Mouse (Mus musculus) midbrain, postnatal 0 days (tissue): ENCODE measurements at regions not wholly inside any gene's neighbourhood (a gene's known extent, or its start where the extent isn't known, plus 50 kb on each side); places are given as distances from the start of the nearest gene placed in this dataset.

Source experiments
- ATAC-seq: fragments of 200-750 bp; cut with Nextera tagmentation; 2 replicates; pipeline ENCODE4 v1.8.0; 2017; ENCODE audit warnings: moderate number of reproducible peaks, mild to moderate bottlenecking, moderate TSS enrichment, moderate library complexity; ENCODE audit not compliant: low FRiP score
- DNase-seq: peaks from one replicate; pipeline ENCODE4 v3.0.0-alpha.2; 2015; ENCODE audit warnings: low spot score
- H3K27ac ChIP-seq: fragments of 300-500 bp; sonication (generic); 2 replicates; pipeline ENCODE4 v1.5.1; 2014; ENCODE audit warnings: low read depth, mild to moderate bottlenecking, low read length, mixed read lengths
- H3K27me3 ChIP-seq: fragments of 300-500 bp; sonication (generic); 2 replicates; pipeline ENCODE4 v1.6.1; 2014; ENCODE audit warnings: low read length, control low read depth, mixed read lengths; ENCODE audit not compliant: insufficient read depth
- H3K36me3 ChIP-seq: fragments of 300-500 bp; sonication (generic); 2 replicates; pipeline ENCODE4 v1.6.1; 2014; ENCODE audit warnings: low read length, control low read depth, mixed read lengths; ENCODE audit not compliant: insufficient read depth
- H3K4me1 ChIP-seq: fragments of 300-500 bp; sonication (generic); 2 replicates; pipeline ENCODE4 v1.6.1; 2014; ENCODE audit warnings: mild to moderate bottlenecking, control low read depth, antibody characterized with exemption, low read length, mixed read lengths; ENCODE audit not compliant: insufficient read depth
- H3K4me2 ChIP-seq: fragments of 300-500 bp; sonication (generic); 2 replicates; pipeline ENCODE4 v1.6.1; 2014; ENCODE audit warnings: low read depth, mild to moderate bottlenecking, low read length, mixed read lengths; ENCODE audit not compliant: poor library complexity, severe bottlenecking
- H3K4me3 ChIP-seq: fragments of 300-500 bp; sonication (generic); 2 replicates; pipeline ENCODE4 v1.5.1; 2014; ENCODE audit warnings: low read depth, mild to moderate bottlenecking, low read length, moderate library complexity
- H3K9ac ChIP-seq: fragments of 300-500 bp; sonication (generic); replicated peaks from 2 replicates; pipeline ENCODE4 v1.6.1; 2014; ENCODE audit warnings: mild to moderate bottlenecking, low read length, moderate library complexity, mixed read lengths; ENCODE audit not compliant: poor library complexity, severe bottlenecking
- H3K9me3 ChIP-seq: fragments of 300-500 bp; sonication (generic); 2 replicates; pipeline ENCODE4 v1.6.1; 2016; ENCODE audit warnings: low read length, control low read depth
- CTCF ChIP-seq: IDR thresholded peaks from 2 replicates; pipeline ENCODE4 v1.5.1; 2016; ENCODE audit warnings: antibody characterized with exemption, mild to moderate bottlenecking
- WGBS: fragments of 180-500 bp; shearing (Covaris S2); extraction: QIAGEN DNeasy Blood & Tissue Kit; methylation state at CpG from one replicate; pipeline ENCODE4 v1.1.7; 2014; 5-methylcytosine and 5-hydroxymethylcytosine counted together

DNA sequence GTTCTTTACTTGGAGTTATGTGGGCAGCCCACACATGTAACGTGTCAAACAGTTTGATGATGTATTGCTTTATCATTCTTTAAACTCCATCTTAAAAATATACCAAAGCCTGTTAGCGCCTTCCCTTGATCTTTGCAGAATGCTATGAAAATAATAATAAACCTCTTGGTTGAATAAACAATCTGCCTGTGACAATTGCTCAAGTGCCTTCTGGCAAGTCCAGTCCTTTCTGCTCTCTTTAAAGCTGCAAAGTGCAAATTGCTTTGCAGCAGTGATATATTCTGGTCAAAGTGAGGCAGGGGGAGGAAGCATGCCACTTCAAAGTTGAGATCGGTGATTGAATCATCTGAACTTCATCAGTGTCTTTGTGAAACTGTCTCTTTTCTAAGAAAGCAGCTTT lies 193.0 kb downstream of the Etv1 start:
- WGBS = 91% methylated on average over 3 of the region's 3 CpGs
- no peak overlapping the region for H3K4me2 ChIP-seq

DNA sequence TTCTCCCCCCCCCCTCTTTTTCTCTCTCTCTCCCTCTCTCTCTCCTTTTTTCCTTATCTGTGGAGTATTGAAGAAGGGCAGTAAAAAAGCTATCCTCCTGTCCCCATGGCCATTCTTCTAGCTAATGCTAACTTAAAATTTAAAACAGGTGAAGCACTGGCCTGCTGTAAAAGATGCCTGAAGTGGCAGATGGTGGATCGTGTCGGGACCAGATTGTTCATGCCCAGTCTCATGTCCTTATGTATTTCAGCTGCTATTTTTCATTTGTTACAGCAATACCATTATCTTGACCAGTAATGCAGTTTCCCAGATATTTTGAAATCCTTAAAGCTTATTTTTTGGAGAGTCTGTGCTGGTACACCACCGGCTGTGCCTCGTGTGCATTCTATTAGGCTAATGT lies 196.3 kb downstream of the Etv1 start:
- Histone ChIP-seq H3K27me3 (no peaks in the 10 kb centered on the region), H3K9ac (no peak overlapping the region), H3K27ac (no peak overlapping the region), H3K36me3 (no peaks in the 10 kb centered on the region), H3K9me3 (no peaks in the 10 kb centered on the region), H3K4me2 (no peak overlapping the region), H3K4me1 (no peaks in the 10 kb centered on the region), H3K4me3 (no peak overlapping the region)
- ATAC-seq (no peak), DNase-seq (no peak)
- 79% methylated on average over 4 of the region's 4 CpGs for WGBS
- no peak for TF ChIP-seq CTCF

More for the DNA sequence above, 193.0 kb downstream of the Etv1 start:
- no peaks in the 10 kb centered on the region for H3K36me3 ChIP-seq
- no peak for TF ChIP-seq CTCF
- no peak overlapping the region for H3K9ac ChIP-seq
- DNase-seq (no peak), ATAC-seq (no peak)
- H3K27ac ChIP-seq = no peak overlapping the region
- no peaks in the 10 kb centered on the region for H3K27me3 ChIP-seq
- no peak overlapping the region for H3K4me3 ChIP-seq
- no peaks in the 10 kb centered on the region for H3K9me3 ChIP-seq
- H3K4me1 ChIP-seq = no peaks in the 10 kb centered on the region

DNA sequence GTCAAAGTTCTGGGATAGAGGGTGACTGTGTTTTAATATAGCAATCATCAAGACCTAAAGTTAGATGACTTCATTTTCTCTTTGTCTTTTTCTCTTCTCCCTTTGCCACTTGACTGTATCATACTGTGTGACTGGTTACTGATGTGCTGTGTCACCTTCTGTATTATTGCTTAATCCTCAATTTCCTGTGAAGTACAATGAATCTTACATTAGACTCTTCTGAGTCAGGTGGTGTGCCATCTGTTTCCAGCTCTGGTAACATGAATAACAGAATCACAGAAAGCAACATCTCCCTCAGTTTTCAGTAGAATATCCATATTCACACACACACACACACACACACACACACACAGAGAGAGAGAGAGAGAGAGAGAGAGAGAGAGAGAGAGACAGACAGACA lies 203.2 kb downstream of the Etv1 start:
- H3K9ac ChIP-seq = no peak overlapping the region
- no peak overlapping the region for H3K4me2 ChIP-seq
- no peaks in the 10 kb centered on the region for H3K27me3 ChIP-seq
- H3K27ac ChIP-seq = no peak overlapping the region
- no peak overlapping the region for H3K4me3 ChIP-seq
- ATAC-seq (no peak), DNase-seq (peak; percentile 4)
- H3K36me3 ChIP-seq = no peaks in the 10 kb centered on the region
- TF ChIP-seq CTCF = no peak
- no peaks in the 10 kb centered on the region for H3K4me1 ChIP-seq
- no peaks in the 10 kb centered on the region for H3K9me3 ChIP-seq

DNA sequence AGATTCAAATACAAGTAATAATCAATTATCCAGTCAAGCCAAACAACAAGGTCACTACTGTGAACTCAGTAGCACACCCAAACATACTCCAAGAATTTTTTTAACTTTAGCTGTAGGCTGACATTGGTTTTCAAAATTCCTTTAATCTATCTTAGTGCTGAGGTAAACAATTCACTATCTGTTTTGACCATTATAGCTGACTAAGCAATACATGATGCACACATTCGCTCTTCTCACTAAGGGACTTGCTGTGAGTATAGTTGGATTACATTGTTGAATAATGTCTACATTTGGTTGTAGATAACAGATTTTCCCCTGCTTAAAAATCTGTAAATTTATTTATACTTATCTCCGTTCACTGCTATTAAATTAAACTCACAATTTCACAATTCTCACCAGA lies 206.7 kb downstream of the Etv1 start:
- H3K27ac ChIP-seq = no peak overlapping the region
- WGBS = 91% methylated on average over 2 of the region's 2 CpGs
- no peak for ATAC-seq

GRCm38 (mm10) chr12:38986346-38986745 lies 207.2 kb downstream of the Etv1 start:
- Histone ChIP-seq H3K9me3 (no peaks in the 10 kb centered on the region), H3K4me1 (no peaks in the 10 kb centered on the region), H3K36me3 (no peaks in the 10 kb centered on the region), H3K4me3 (no peak overlapping the region), H3K9ac (no peak overlapping the region), H3K27me3 (no peaks in the 10 kb centered on the region), H3K27ac (no peak overlapping the region), H3K4me2 (no peak overlapping the region)
- TF ChIP-seq CTCF = no peak
- ATAC-seq (no peak), DNase-seq (no peak)
- WGBS = 82% methylated on average over 3 of the region's 3 CpGs

More for the DNA sequence above, 206.7 kb downstream of the Etv1 start:
- H3K4me3 ChIP-seq = no peak overlapping the region
- H3K9ac ChIP-seq = no peak overlapping the region
- H3K4me1 ChIP-seq = no peaks in the 10 kb centered on the region
- no peaks in the 10 kb centered on the region for H3K36me3 ChIP-seq
- DNase-seq = no peak
- TF ChIP-seq CTCF = no peak
- no peaks in the 10 kb centered on the region for H3K27me3 ChIP-seq
- no peak overlapping the region for H3K4me2 ChIP-seq
- no peaks in the 10 kb centered on the region for H3K9me3 ChIP-seq

DNA sequence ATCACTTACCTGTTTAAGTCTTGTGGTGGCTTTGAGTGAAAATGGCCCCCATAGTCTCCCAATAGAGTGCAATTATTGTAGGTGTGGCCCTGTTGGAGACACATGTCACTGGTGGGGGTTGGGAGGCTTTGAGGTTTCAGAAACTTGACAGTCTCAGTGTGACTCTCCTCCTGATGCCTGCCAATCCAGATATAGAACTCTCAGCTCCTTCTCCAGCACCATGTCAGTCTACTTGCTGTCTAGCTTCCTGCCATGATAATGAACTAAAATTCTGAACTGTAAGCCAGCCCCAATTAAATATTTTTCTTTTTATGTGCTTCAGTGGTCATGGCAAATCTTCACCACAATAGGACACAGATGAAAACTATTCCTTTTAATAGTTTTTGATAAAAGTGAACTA lies 208.1 kb downstream of the Etv1 start:
- H3K36me3 ChIP-seq = no peaks in the 10 kb centered on the region
- no peaks in the 10 kb centered on the region for H3K27me3 ChIP-seq
- no peak overlapping the region for H3K4me3 ChIP-seq
- no peak for TF ChIP-seq CTCF
- no peaks in the 10 kb centered on the region for H3K9me3 ChIP-seq
- DNase-seq (no peak), ATAC-seq (no peak)
- no peaks in the 10 kb centered on the region for H3K4me1 ChIP-seq
- no peak overlapping the region for H3K4me2 ChIP-seq
- no peak overlapping the region for H3K9ac ChIP-seq
- H3K27ac ChIP-seq = no peak overlapping the region

GRCm38 (mm10) chr12:38987819-38988218 lies 208.6 kb downstream of the Etv1 start:
- Histone ChIP-seq H3K36me3 (no peaks in the 10 kb centered on the region), H3K4me2 (no peak overlapping the region), H3K4me3 (no peak overlapping the region), H3K27me3 (no peaks in the 10 kb centered on the region), H3K4me1 (no peaks in the 10 kb centered on the region), H3K9me3 (no peaks in the 10 kb centered on the region), H3K27ac (no peak overlapping the region), H3K9ac (no peak overlapping the region)
- ATAC-seq = no peak
- no peak for DNase-seq
- no peak for TF ChIP-seq CTCF
- 92% methylated on average over 4 of the region's 4 CpGs for WGBS
